Mouse (Mus musculus): Measurements from ENCODE around the gene Man1c1. TPM values are rescaled to one million over a fixed set of nuclear protein-coding genes. Genes with fewer than 3 reads are reported as not detected.

Man1c1 gene
- total RNA-seq, 2 experiments from 2014 or later = 1.8 to 2.9 TPM

- no peak for ATAC-seq (replicated peaks; ENCODE audit: low FRiP score, poor library complexity, severe bottlenecking)
Measured at GRCm38 (mm10) chr4:134645042-134645948, 58.8 kb downstream of the Man1c1 start.

- no peak for ATAC-seq (replicated peaks; ENCODE audit: low FRiP score, poor library complexity, severe bottlenecking)
Measured at GRCm38 (mm10) chr4:134644410-134644809, 59.7 kb downstream of the Man1c1 start.

- ATAC-seq (replicated peaks; ENCODE audit: low FRiP score, poor library complexity, severe bottlenecking) = no peak
Measured at GRCm38 (mm10) chr4:134641711-134642516, 62.2 kb downstream of the Man1c1 start.

GRCm38 (mm10) chr4:134639325-134639724 lies 64.8 kb downstream of the Man1c1 start:
- ATAC-seq (replicated peaks; ENCODE audit: low FRiP score, poor library complexity, severe bottlenecking) = no peak

- ATAC-seq (replicated peaks; ENCODE audit: low FRiP score, poor library complexity, severe bottlenecking) = no peak
Measured at GRCm38 (mm10) chr4:134638111-134638550, 66.0 kb downstream of the Man1c1 start.

- no peak for ATAC-seq (replicated peaks; ENCODE audit: low FRiP score, poor library complexity, severe bottlenecking)
Measured at GRCm38 (mm10) chr4:134636406-134636805, 67.7 kb downstream of the Man1c1 start.

GRCm38 (mm10) chr4:134634001-134634400 lies 70.1 kb downstream of the Man1c1 start:
- no peak for ATAC-seq (replicated peaks; ENCODE audit: low FRiP score, poor library complexity, severe bottlenecking)

GRCm38 (mm10) chr4:134632131-134632711 lies 71.9 kb downstream of the Man1c1 start:
- ATAC-seq (replicated peaks; ENCODE audit: low FRiP score, poor library complexity, severe bottlenecking) = no peak

GRCm38 (mm10) chr4:134631471-134632130 lies 72.5 kb downstream of the Man1c1 start:
- no peak for ATAC-seq (replicated peaks; ENCODE audit: low FRiP score, poor library complexity, severe bottlenecking)

- no peak for ATAC-seq (replicated peaks; ENCODE audit: low FRiP score, poor library complexity, severe bottlenecking)
Measured at GRCm38 (mm10) chr4:134628575-134629384, 75.3 kb downstream of the Man1c1 start.

GRCm38 (mm10) chr4:134628058-134628457 lies 76.0 kb downstream of the Man1c1 start:
- no peak for ATAC-seq (replicated peaks; ENCODE audit: low FRiP score, poor library complexity, severe bottlenecking)

GRCm38 (mm10) chr4:134626883-134627282 lies 77.2 kb downstream of the Man1c1 start:
- ATAC-seq (replicated peaks; ENCODE audit: low FRiP score, poor library complexity, severe bottlenecking) = no peak

- no peak for ATAC-seq (replicated peaks; ENCODE audit: low FRiP score, poor library complexity, severe bottlenecking)
Measured at GRCm38 (mm10) chr4:134626350-134626749, 77.7 kb downstream of the Man1c1 start.

GRCm38 (mm10) chr4:134624109-134624862 lies 79.8 kb downstream of the Man1c1 start:
- no peak for ATAC-seq (replicated peaks; ENCODE audit: low FRiP score, poor library complexity, severe bottlenecking)

- no peak for ATAC-seq (replicated peaks; ENCODE audit: low FRiP score, poor library complexity, severe bottlenecking)
Measured at GRCm38 (mm10) chr4:134621695-134622094, 82.4 kb downstream of the Man1c1 start.

GRCm38 (mm10) chr4:134620246-134620645 lies 83.8 kb downstream of the Man1c1 start:
- no peak for ATAC-seq (replicated peaks; ENCODE audit: low FRiP score, poor library complexity, severe bottlenecking)

GRCm38 (mm10) chr4:134619489-134619870 lies 84.6 kb downstream of the Man1c1 start:
- ATAC-seq (replicated peaks; ENCODE audit: low FRiP score, poor library complexity, severe bottlenecking) = no peak

- no peak for ATAC-seq (replicated peaks; ENCODE audit: low FRiP score, poor library complexity, severe bottlenecking)
Measured at GRCm38 (mm10) chr4:134618810-134619488, 85.1 kb downstream of the Man1c1 start.

All from erythroid progenitor cell, adult 5-6 weeks (primary cell).